Mouse (Mus musculus) midbrain, embryonic 14.5 days (tissue): ENCODE results near the gene Skap1. TPM values are rescaled to one million over a fixed set of nuclear protein-coding genes. Genes with fewer than 3 reads are reported as not detected.

ENCODE experiments used
- ATAC-seq: fragments of 200-750 bp; cut with Nextera tagmentation; 2 replicates; pipeline ENCODE4 v1.8.0; 2017; ENCODE audit warnings: moderate number of reproducible peaks, moderate library complexity; ENCODE audit not compliant: low FRiP score, low TSS enrichment
- DNase-seq: peaks from one replicate; pipeline ENCODE4 v3.0.0-alpha.2; 2015
- H3K27ac ChIP-seq: fragments of 300-500 bp; sonication (generic); replicated peaks from 2 replicates; pipeline ENCODE4 v1.5.1; 2014; ENCODE audit warnings: mild to moderate bottlenecking, low read depth, low read length, moderate library complexity
- H3K27me3 ChIP-seq: fragments of 300-500 bp; sonication (generic); 2 replicates; pipeline ENCODE4 v1.6.1; 2014; ENCODE audit warnings: low read length, control low read depth, mixed read lengths; ENCODE audit not compliant: control insufficient read depth, insufficient read depth
- H3K36me3 ChIP-seq: fragments of 300-500 bp; sonication (generic); 2 replicates; pipeline ENCODE4 v1.6.1; 2014; ENCODE audit warnings: low read length, control low read depth; ENCODE audit not compliant: control insufficient read depth, insufficient read depth
- H3K4me1 ChIP-seq: fragments of 300-500 bp; sonication (generic); 2 replicates; pipeline ENCODE4 v1.6.1; 2014; ENCODE audit warnings: mild to moderate bottlenecking, antibody characterized with exemption, low read length, control low read depth; ENCODE audit not compliant: control insufficient read depth, insufficient read depth
- H3K4me2 ChIP-seq: fragments of 300-500 bp; sonication (generic); 2 replicates; pipeline ENCODE4 v1.6.1; 2014; ENCODE audit warnings: mild to moderate bottlenecking, low read length, moderate library complexity
- H3K4me3 ChIP-seq: fragments of 300-500 bp; sonication (generic); replicated peaks from 2 replicates; pipeline ENCODE4 v1.5.1; 2014; ENCODE audit warnings: low read depth, low read length
- H3K9ac ChIP-seq: fragments of 300-500 bp; sonication (generic); replicated peaks from 2 replicates; pipeline ENCODE4 v1.6.1; 2014; ENCODE audit warnings: mild to moderate bottlenecking, low read length, moderate library complexity
- H3K9me3 ChIP-seq: fragments of 300-500 bp; sonication (generic); 2 replicates; pipeline ENCODE4 v1.6.1; 2016; ENCODE audit warnings: low read length, control low read depth, mixed read lengths; ENCODE audit not compliant: control insufficient read depth
- WGBS: fragments of 180-500 bp; shearing (Covaris S2); extraction: QIAGEN DNeasy Blood & Tissue Kit; methylation state at CpG from one replicate; pipeline ENCODE4 v1.1.7; 2014; 5-methylcytosine and 5-hydroxymethylcytosine counted together
- polyA plus RNA-seq: library from polyadenylated mRNA; unstranded; fragments of >200 nt; fragmentation: Nextera tagmentation; extraction: Ambion mirVana; gene quantifications from 2 replicates; pipeline ENCODE4 v1.2.1, GENCODE M21; 2014

The Skap1 gene
- polyA plus RNA-seq, 1 experiment from 2014 or later: 2.9 TPM

- no peak overlapping the region for H3K4me2 ChIP-seq
- H3K27ac ChIP-seq: no peak overlapping the region
- no peak overlapping the region for H3K9ac ChIP-seq
- WGBS: 64% methylated on average over 4 of the region's 4 CpGs
- no peaks in the 10 kb centered on the region for H3K4me1 ChIP-seq
- DNase-seq (no peak), ATAC-seq (no peak)
- no peaks in the 10 kb centered on the region for H3K27me3 ChIP-seq
- no peak overlapping the region for H3K4me3 ChIP-seq
- H3K36me3 ChIP-seq: no peaks in the 10 kb centered on the region
- no peaks in the 10 kb centered on the region for H3K9me3 ChIP-seq
Observed at GRCm38 (mm10) chr11:96757421-96757820, 293.0 kb downstream of the Skap1 start.

- Histone ChIP-seq H3K4me2 (no peak overlapping the region), H3K27me3 (no peaks in the 10 kb centered on the region), H3K27ac (no peak overlapping the region), H3K9me3 (no peaks in the 10 kb centered on the region), H3K36me3 (no peaks in the 10 kb centered on the region), H3K4me3 (no peak overlapping the region), H3K9ac (no peak overlapping the region), H3K4me1 (no peaks in the 10 kb centered on the region)
- ATAC-seq: no peak
- 78% methylated on average over 5 of the region's 5 CpGs for WGBS
- no peak for DNase-seq
Observed at GRCm38 (mm10) chr11:96758402-96758801, 294.0 kb downstream of the Skap1 start.

GRCm38 (mm10) chr11:96760042-96760441 is 295.6 kb downstream of the Skap1 start:
- Histone ChIP-seq H3K27me3 (no peaks in the 10 kb centered on the region), H3K36me3 (no peaks in the 10 kb centered on the region), H3K4me3 (no peak overlapping the region), H3K27ac (no peak overlapping the region), H3K4me1 (0 out of 2 replicates have a peak, but pooled peaks cover 8% of the 10 kb centered on the region), H3K9ac (no peak overlapping the region), H3K9me3 (no peaks in the 10 kb centered on the region), H3K4me2 (no peak overlapping the region)
- peak; percentile 67 for DNase-seq
- no peak for ATAC-seq
- WGBS: 43% methylated on average over 3 of the region's 3 CpGs

GRCm38 (mm10) chr11:96761984-96762383 is 297.6 kb downstream of the Skap1 start:
- ATAC-seq: no peak
- Histone ChIP-seq H3K36me3 (no peaks in the 10 kb centered on the region), H3K27ac (no peak overlapping the region), H3K4me1 (peaks cover 12% of the 10 kb centered on the region; the same call in 1 of the 2 replicates), H3K4me3 (no peak overlapping the region), H3K9ac (no peak overlapping the region), H3K9me3 (no peaks in the 10 kb centered on the region), H3K4me2 (no peak overlapping the region), H3K27me3 (no peaks in the 10 kb centered on the region)
- no peak for DNase-seq
- 71% methylated on average over 7 of the region's 7 CpGs for WGBS

GRCm38 (mm10) chr11:96762742-96763470 is 298.5 kb downstream of the Skap1 start:
- no peak overlapping the region for H3K4me2 ChIP-seq
- no peak overlapping the region for H3K4me3 ChIP-seq
- H3K27ac ChIP-seq: 0 out of 2 replicates have a peak overlapping the region, but pooled peaks have one; percentile 43
- no peaks in the 10 kb centered on the region for H3K9me3 ChIP-seq
- H3K9ac ChIP-seq: no peak overlapping the region
- peaks cover 4% of the 10 kb centered on the region; the same call in 1 of the 2 replicates for H3K36me3 ChIP-seq
- peaks cover 18% of the 10 kb centered on the region; the same call in 1 of the 2 replicates for H3K4me1 ChIP-seq
- no peak for ATAC-seq
- 79% methylated on average over 15 of the region's 15 CpGs for whole genome bisulfite sequencing
- no peaks in the 10 kb centered on the region for H3K27me3 ChIP-seq
- DNase-seq: peak; percentile 35

- Histone ChIP-seq H3K9me3 (no peaks in the 10 kb centered on the region), H3K9ac (no peak overlapping the region), H3K36me3 (peaks cover 21% of the 10 kb centered on the region), H3K27ac (0 out of 2 replicates have a peak overlapping the region, but pooled peaks have one; percentile 43), H3K4me2 (0 out of 2 replicates have a peak overlapping the region, but pooled peaks have one; percentile 14), H3K27me3 (no peaks in the 10 kb centered on the region), H3K4me1 (peaks cover 20% of the 10 kb centered on the region; the same call in 1 of the 2 replicates), H3K4me3 (no peak overlapping the region)
- WGBS: 24% methylated on average over 13 of the region's 13 CpGs
- DNase-seq: peak; percentile 58
- no peak for ATAC-seq
Observed at GRCm38 (mm10) chr11:96764511-96765350, 300.3 kb downstream of the Skap1 start.

GRCm38 (mm10) chr11:96765645-96766044 is 301.3 kb downstream of the Skap1 start:
- DNase-seq: no peak

GRCm38 (mm10) chr11:96766555-96766954 is 302.2 kb downstream of the Skap1 start:
- no peak overlapping the region for H3K4me2 ChIP-seq
- 59% methylated on average over 12 of the region's 12 CpGs for WGBS
- no peaks in the 10 kb centered on the region for H3K27me3 ChIP-seq
- ATAC-seq (no peak), DNase-seq (no peak)
- H3K9ac ChIP-seq: no peak overlapping the region
- H3K4me1 ChIP-seq: peaks cover 20% of the 10 kb centered on the region; the same call in 1 of the 2 replicates
- peak overlapping the region; percentile 62 for H3K27ac ChIP-seq
- H3K4me3 ChIP-seq: no peak overlapping the region
- no peaks in the 10 kb centered on the region for H3K9me3 ChIP-seq
- H3K36me3 ChIP-seq: peaks cover 40% of the 10 kb centered on the region

More at GRCm38 (mm10) chr11:96765645-96766044, 301.3 kb downstream of the Skap1 start:
- Histone ChIP-seq H3K4me3 (no peak overlapping the region), H3K36me3 (peaks cover 31% of the 10 kb centered on the region), H3K4me2 (no peak overlapping the region), H3K4me1 (peaks cover 20% of the 10 kb centered on the region; the same call in 1 of the 2 replicates), H3K9me3 (no peaks in the 10 kb centered on the region), H3K27me3 (no peaks in the 10 kb centered on the region), H3K9ac (no peak overlapping the region), H3K27ac (no peak overlapping the region)
- no peak for ATAC-seq
- WGBS: 87% methylated on average over 7 of the region's 7 CpGs
